Mouse (Mus musculus) heart, embryonic 13.5 days (tissue): Measurements from ENCODE around the gene Sgta. TPM values are rescaled to one million over a fixed set of nuclear protein-coding genes. Genes with fewer than 3 reads are reported as not detected.

Experiments
- ATAC-seq: fragments of 200-750 bp; cut with Nextera tagmentation; 2 replicates; pipeline ENCODE4 v1.8.0; 2017; ENCODE audit warnings: moderate TSS enrichment; ENCODE audit not compliant: insufficient number of reproducible peaks, low FRiP score, low TSS enrichment; ENCODE audit errors: extremely low read depth
- H3K27ac ChIP-seq: fragments of 300-500 bp; sonication (generic); replicated peaks from 2 replicates; pipeline ENCODE4 v1.5.1; 2015; ENCODE audit warnings: moderate library complexity, mild to moderate bottlenecking, inconsistent platforms
- H3K27me3 ChIP-seq: fragments of 300-500 bp; sonication (generic); replicated peaks from 2 replicates; pipeline ENCODE4 v1.6.1; 2015; ENCODE audit warnings: mild to moderate bottlenecking, inconsistent platforms
- H3K36me3 ChIP-seq: fragments of 300-500 bp; sonication (generic); 2 replicates; pipeline ENCODE4 v1.6.1; 2015; ENCODE audit warnings: mild to moderate bottlenecking, inconsistent platforms
- H3K4me1 ChIP-seq: fragments of 300-500 bp; sonication (generic); 2 replicates; pipeline ENCODE4 v1.6.1; 2015; ENCODE audit warnings: inconsistent platforms
- H3K4me2 ChIP-seq: fragments of 300-500 bp; sonication (generic); 2 replicates; pipeline ENCODE4 v1.6.1; 2015; ENCODE audit warnings: inconsistent platforms, mild to moderate bottlenecking, moderate library complexity
- H3K4me3 ChIP-seq: fragments of 300-500 bp; sonication (generic); 2 replicates; pipeline ENCODE4 v1.5.1; 2015; ENCODE audit warnings: moderate library complexity, mild to moderate bottlenecking, inconsistent platforms
- H3K9ac ChIP-seq: fragments of 300-500 bp; sonication (generic); 2 replicates; pipeline ENCODE4 v1.6.1; 2015; ENCODE audit warnings: inconsistent platforms, mild to moderate bottlenecking, moderate library complexity
- H3K9me3 ChIP-seq: fragments of 300-500 bp; sonication (generic); 2 replicates; pipeline ENCODE4 v1.6.1; 2016; ENCODE audit warnings: inconsistent platforms
- WGBS: fragments of 180-500 bp; shearing (Covaris S2); methylation state at CpG from one replicate; pipeline ENCODE4 v1.1.7; 2015; ENCODE audit warnings: mixed read lengths; 5-methylcytosine and 5-hydroxymethylcytosine counted together
- polyA plus RNA-seq: library from polyadenylated mRNA; unstranded; fragments of >200 nt; fragmentation: Nextera tagmentation; extraction: Ambion mirVana; gene quantifications from 2 replicates; pipeline ENCODE4 v1.2.1, GENCODE M21; 2015

Sgta gene
- polyA plus RNA-seq, 1 experiment from 2014 or later, result 152 TPM

GRCm38 (mm10) chr10:81018326-81018725, 41.7 kb downstream of the Sgta start:
- H3K27ac ChIP-seq, result no peak overlapping the region
- no peak overlapping the region for H3K4me3 ChIP-seq
- no peaks in the 10 kb centered on the region for H3K36me3 ChIP-seq
- 37% methylated on average over 10 of the region's 10 CpGs for WGBS
- peaks cover 11% of the 10 kb centered on the region for H3K4me1 ChIP-seq
- H3K4me2 ChIP-seq, result no peak overlapping the region
- H3K9me3 ChIP-seq, result no peaks in the 10 kb centered on the region
- no peak overlapping the region for H3K9ac ChIP-seq
- peaks cover 38% of the 10 kb centered on the region for H3K27me3 ChIP-seq
- no peak for ATAC-seq

GRCm38 (mm10) chr10:81016645-81017044, 43.3 kb downstream of the Sgta start:
- 8% methylated on average over 7 of the region's 7 CpGs for WGBS
- H3K27ac ChIP-seq, result no peak overlapping the region

GRCm38 (mm10) chr10:81015666-81016065, 44.3 kb downstream of the Sgta start:
- 67% methylated on average over 2 of the region's 2 CpGs for WGBS

More at GRCm38 (mm10) chr10:81016645-81017044, 43.3 kb downstream of the Sgta start:
- H3K9ac ChIP-seq, result no peak overlapping the region
- no peaks in the 10 kb centered on the region for H3K9me3 ChIP-seq
- no peaks in the 10 kb centered on the region for H3K36me3 ChIP-seq
- H3K4me3 ChIP-seq, result no peak overlapping the region
- ATAC-seq, result no peak
- peaks cover 5% of the 10 kb centered on the region for H3K4me1 ChIP-seq
- no peak overlapping the region for H3K4me2 ChIP-seq
- H3K27me3 ChIP-seq, result peaks cover 34% of the 10 kb centered on the region

GRCm38 (mm10) chr10:81014393-81015384, 45.3 kb downstream of the Sgta start, which contains the start of gene Gng7:
TSS of gene Gng7 (minus strand) at chr10:81014945.
- Histone ChIP-seq H3K4me3 (peak within 1 kb of the TSS; percentile 35), H3K9ac (peak within 1 kb of the TSS; percentile 61), H3K4me1 (peaks cover 5% of the 10 kb centered on the region), H3K9me3 (no peaks in the 10 kb centered on the region), H3K36me3 (no peaks in the 10 kb centered on the region), H3K27me3 (peaks cover 24% of the 10 kb centered on the region; the same call in 1 of the 2 replicates), H3K4me2 (peak within 1 kb of the TSS; percentile 61), H3K27ac (no peak within 1 kb of the TSS)
- peak; percentile 80 for ATAC-seq
- WGBS, result 11% methylated on average over 31 of the region's 31 CpGs

More at GRCm38 (mm10) chr10:81015666-81016065, 44.3 kb downstream of the Sgta start:
- no peak for ATAC-seq
- Histone ChIP-seq H3K4me3 (no peak overlapping the region), H3K4me1 (peaks cover 5% of the 10 kb centered on the region), H3K27ac (no peak overlapping the region), H3K4me2 (no peak overlapping the region), H3K9me3 (no peaks in the 10 kb centered on the region), H3K36me3 (no peaks in the 10 kb centered on the region), H3K9ac (no peak overlapping the region), H3K27me3 (peaks cover 26% of the 10 kb centered on the region)

- no peak overlapping the region for H3K4me2 ChIP-seq
- H3K9me3 ChIP-seq, result no peaks in the 10 kb centered on the region
- no peaks in the 10 kb centered on the region for H3K36me3 ChIP-seq
- no peak overlapping the region for H3K27ac ChIP-seq
- H3K4me1 ChIP-seq, result peaks cover 5% of the 10 kb centered on the region
- H3K9ac ChIP-seq, result peak overlapping the region; percentile 30; the same call in 1 of the 2 replicates
- 41% methylated on average over 6 of the region's 6 CpGs for WGBS
- no peak overlapping the region for H3K4me3 ChIP-seq
- no peak for ATAC-seq
- H3K27me3 ChIP-seq, result peaks cover 21% of the 10 kb centered on the region; the same call in 1 of the 2 replicates
Observed at GRCm38 (mm10) chr10:81010851-81011250, 49.1 kb downstream of the Sgta start.

- no peak overlapping the region for H3K4me2 ChIP-seq
- no peak for ATAC-seq
- no peaks in the 10 kb centered on the region for H3K4me1 ChIP-seq
- no peak overlapping the region for H3K27ac ChIP-seq
- H3K4me3 ChIP-seq, result no peak overlapping the region
- peaks cover 4% of the 10 kb centered on the region; the same call in 1 of the 2 replicates for H3K27me3 ChIP-seq
- H3K36me3 ChIP-seq, result no peaks in the 10 kb centered on the region
- 32% methylated on average over 7 of the region's 7 CpGs for WGBS
- no peaks in the 10 kb centered on the region for H3K9me3 ChIP-seq
- no peak overlapping the region for H3K9ac ChIP-seq
Observed at GRCm38 (mm10) chr10:81007240-81007639, 52.7 kb downstream of the Sgta start.

- Histone ChIP-seq H3K36me3 (no peaks in the 10 kb centered on the region), H3K4me3 (no peak overlapping the region), H3K27ac (no peak overlapping the region), H3K4me2 (no peak overlapping the region), H3K4me1 (peaks cover 6% of the 10 kb centered on the region), H3K9ac (no peak overlapping the region), H3K9me3 (no peaks in the 10 kb centered on the region), H3K27me3 (peaks cover 9% of the 10 kb centered on the region)
- ATAC-seq, result no peak
- WGBS, result 85% methylated on average over 7 of the region's 7 CpGs
Observed at GRCm38 (mm10) chr10:81006005-81006677, 53.8 kb downstream of the Sgta start.

- H3K27ac ChIP-seq, result no peak overlapping the region
- H3K27me3 ChIP-seq, result peaks cover 54% of the 10 kb centered on the region
- H3K4me2 ChIP-seq, result 0 out of 2 replicates have a peak overlapping the region, but pooled peaks have one; percentile 5
- peaks cover 22% of the 10 kb centered on the region for H3K4me1 ChIP-seq
- 48% methylated on average over 10 of the region's 10 CpGs for WGBS
- no peak overlapping the region for H3K4me3 ChIP-seq
- H3K9ac ChIP-seq, result 0 out of 2 replicates have a peak overlapping the region, but pooled peaks have one; percentile 44
- no peaks in the 10 kb centered on the region; the same call in 1 of the 2 replicates for H3K9me3 ChIP-seq
- ATAC-seq, result no peak
- no peaks in the 10 kb centered on the region for H3K36me3 ChIP-seq
Observed at GRCm38 (mm10) chr10:81001161-81001560, 58.8 kb downstream of the Sgta start.

- H3K9me3 ChIP-seq, result no peaks in the 10 kb centered on the region; the same call in 1 of the 2 replicates
- no peak overlapping the region for H3K27ac ChIP-seq
- no peak for ATAC-seq
- 0 out of 2 replicates have a peak overlapping the region, but pooled peaks have one; percentile 5 for H3K4me2 ChIP-seq
- no peak overlapping the region for H3K4me3 ChIP-seq
- 0 out of 2 replicates have a peak overlapping the region, but pooled peaks have one; percentile 14 for H3K9ac ChIP-seq
- H3K36me3 ChIP-seq, result no peaks in the 10 kb centered on the region
- H3K4me1 ChIP-seq, result peaks cover 22% of the 10 kb centered on the region
- 42% methylated on average over 28 of the region's 28 CpGs for WGBS
- H3K27me3 ChIP-seq, result peaks cover 54% of the 10 kb centered on the region
Observed at GRCm38 (mm10) chr10:81000197-81001062, 59.6 kb downstream of the Sgta start.

- ATAC-seq, result no peak
- H3K36me3 ChIP-seq, result no peaks in the 10 kb centered on the region
- no peak overlapping the region for H3K4me2 ChIP-seq
- peaks cover 27% of the 10 kb centered on the region for H3K4me1 ChIP-seq
- H3K27ac ChIP-seq, result no peak overlapping the region
- H3K27me3 ChIP-seq, result peaks cover 60% of the 10 kb centered on the region
- no peak overlapping the region for H3K4me3 ChIP-seq
- 27% methylated on average over 37 of the region's 37 CpGs for WGBS
- no peak overlapping the region for H3K9ac ChIP-seq
- H3K9me3 ChIP-seq, result no peaks in the 10 kb centered on the region; the same call in 1 of the 2 replicates
Observed at GRCm38 (mm10) chr10:80999362-81000196, 60.4 kb downstream of the Sgta start.
